Mouse (Mus musculus): ENCODE data around the gene Pkd1l3. TPM values are rescaled to one million over a fixed set of nuclear protein-coding genes. Genes with fewer than 3 reads are reported as not detected.

Gene Pkd1l3
- total RNA-seq (2023): under 1 TPM in 1 of 2 experiments, not detected in 1; 0.04 TPM

DNA sequence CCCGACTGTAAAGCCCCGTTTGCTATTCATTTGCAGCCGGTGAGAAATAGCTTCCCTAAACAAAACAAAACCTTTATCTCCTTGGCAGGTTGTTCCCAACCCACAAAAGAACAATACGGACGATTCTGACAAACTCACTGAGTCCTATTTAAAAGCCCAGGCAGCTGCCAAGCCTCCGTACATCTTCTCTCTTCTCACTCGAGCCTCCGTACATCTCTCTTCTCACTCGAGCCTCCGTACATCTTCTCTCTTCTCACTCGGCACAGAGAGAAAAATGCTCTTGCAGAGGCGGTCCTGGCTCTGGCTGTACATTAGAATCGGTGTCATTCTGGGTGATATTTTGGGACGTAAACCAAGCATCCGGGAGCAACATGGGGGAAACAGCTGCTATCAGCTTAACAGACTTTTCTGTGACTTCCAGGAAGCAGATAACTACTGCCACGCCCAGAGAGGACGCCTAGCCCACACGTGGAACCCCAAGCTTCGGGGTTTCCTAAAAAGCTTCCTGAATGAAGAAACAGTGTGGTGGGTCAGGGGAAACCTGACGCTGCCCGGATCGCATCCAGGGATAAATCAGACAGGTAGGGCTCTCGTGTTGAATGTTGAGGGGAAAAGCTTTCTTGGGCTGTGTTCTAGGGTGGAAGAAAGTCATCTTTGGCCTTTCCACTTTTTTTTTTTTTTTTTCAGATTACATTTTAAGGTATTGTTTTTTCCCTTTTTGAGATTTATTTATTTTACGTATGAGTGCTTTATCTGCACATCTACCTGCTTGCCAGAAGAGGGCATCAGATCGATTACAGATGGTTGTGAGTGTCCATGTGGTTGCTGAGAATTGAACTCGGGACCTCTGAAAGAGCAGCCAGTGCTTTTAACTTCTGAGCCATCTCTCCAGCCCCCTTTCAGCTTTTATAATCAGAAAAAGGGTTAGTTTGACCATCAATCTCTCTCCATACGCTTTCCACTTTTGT is at the start of gene Pkd1l3:
Gene Pkd1l3 (plus strand): TSS at position 275 of the 968 bp plus-strand sequence.

GRCm38 (mm10) chr8:109565498-109566333 is 48.6 kb upstream of the Pkd1l3 start, which contains the start of the genes Dhx38 and Txnl4b:
Dhx38 (minus strand) TSS chr8:109565861.
Txnl4b (plus strand) TSS chr8:109565892.

GRCm38 (mm10) chr8:109578900-109579301 is 35.4 kb upstream of the Pkd1l3 start, which contains the start of gene Hp:
Hp (minus strand) TSS chr8:109579172.

GRCm38 (mm10) chr8:109608271-109609152 is 5.8 kb upstream of the Pkd1l3 start, which contains the start of gene Dhodh:
Dhodh (minus strand) TSS chr8:109608673.

DNA sequence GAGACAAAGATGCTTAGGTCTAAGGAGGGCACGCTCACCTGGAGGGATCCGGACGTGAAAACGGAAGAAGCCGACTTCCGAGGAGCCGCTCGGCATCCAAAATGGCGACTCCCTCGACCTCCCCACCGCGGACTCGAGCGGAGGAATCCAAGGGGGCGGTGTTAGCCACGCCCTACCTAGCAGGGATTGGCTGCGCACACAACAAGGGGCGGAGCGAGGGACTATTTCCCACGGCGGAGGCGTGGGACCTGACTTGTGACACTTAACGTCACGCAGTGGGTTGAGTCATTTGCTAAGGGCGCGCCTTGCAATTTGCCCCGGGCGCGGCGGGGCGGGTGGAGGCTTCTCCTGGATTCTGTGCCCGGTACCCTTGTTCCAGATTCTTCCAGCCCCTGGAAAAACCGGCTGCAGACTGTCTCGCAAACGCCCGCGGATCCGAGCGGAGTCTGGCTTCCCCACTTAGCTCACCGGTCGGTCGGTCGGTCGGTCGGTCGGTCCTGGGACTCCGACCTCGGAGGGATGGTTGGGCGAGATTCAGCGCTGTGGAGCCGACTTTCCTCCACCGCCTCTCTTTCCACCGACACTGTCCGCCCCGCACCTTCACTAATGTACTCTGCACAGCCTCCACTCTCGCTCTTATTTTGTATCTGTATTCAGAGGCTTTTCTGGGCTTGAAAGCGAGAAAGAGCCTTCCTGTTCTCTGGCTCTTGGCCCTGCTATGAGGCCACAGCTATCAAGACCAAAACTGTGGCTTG is 79.0 kb downstream of the Pkd1l3 start, which contains the start of gene Ist1:
Gene Ist1 (minus strand): TSS at position 115 of the 755 bp plus-strand sequence.

GRCm38 (mm10) chr8:109705320-109706075 is 91.2 kb downstream of the Pkd1l3 start, which contains the start of gene Zfp821:
Zfp821 (plus strand) TSS chr8:109705546.

Other genes starting within 250 kb of the Pkd1l3 start
- not detected for gene Pmfbp1, start 120.5 kb upstream of the Pkd1l3 start, total RNA-seq (2023)
- 10 to 100 TPM; 74.1 to 74.3 TPM for gene Dhx38, start 48.7 kb upstream of the Pkd1l3 start, total RNA-seq (2023)
- gene Txnl4b, start 48.6 kb upstream of the Pkd1l3 start, total RNA-seq (2023): 10 to 100 TPM; 10.1 to 11.4 TPM
- 1,000 to 10,000 TPM in 1 of 2 experiments, 100 to 1,000 TPM in 1; 984 to 1,006 TPM for gene Hp, start 35.3 kb upstream of the Pkd1l3 start, total RNA-seq (2023)
- 1 to 10 TPM; 6.2 to 9.5 TPM for gene Dhodh, start 5.8 kb upstream of the Pkd1l3 start, total RNA-seq (2023)
- gene Ist1, start 78.7 kb downstream of the Pkd1l3 start, total RNA-seq (2023): 10 to 100 TPM; 86.0 to 95.9 TPM
- gene Zfp821, start 91.0 kb downstream of the Pkd1l3 start, total RNA-seq (2023): 10 to 100 TPM; 14.7 to 15.7 TPM
- 10 to 100 TPM; 24.6 to 32.2 TPM for gene Atxn1l, start 123.2 kb downstream of the Pkd1l3 start, total RNA-seq (2023)
- gene Ap1g1, start 164.0 kb downstream of the Pkd1l3 start, total RNA-seq (2023): 10 to 100 TPM; 70.8 to 74.6 TPM

Data from neutrophil, adult 59 days (primary cell).